Mouse (Mus musculus) lung, postnatal 0 days (tissue): Measurements from ENCODE around the gene Tm4sf4.

ENCODE experiments used
- CTCF ChIP-seq: IDR thresholded peaks from 2 replicates; pipeline ENCODE4 v1.5.1; 2016; ENCODE audit warnings: antibody characterized with exemption, mild to moderate bottlenecking
- EP300 ChIP-seq: IDR thresholded peaks from 2 replicates; pipeline ENCODE4 v1.6.1; 2016; ENCODE audit warnings: antibody characterized with exemption, mild to moderate bottlenecking, control low read depth

- TF ChIP-seq CTCF (no peak), EP300 (no peak)
Measured at GRCm38 (mm10) chr3:57470981-57471601, 46.0 kb downstream of the Tm4sf4 start.
